Mouse (Mus musculus) embryo, embryonic 11.5 days (tissue): ENCODE results near the gene Cuta.
A peak's percentile ranks its signal among the peaks of the same experiment; 100 is the strongest.
"Not testable (repeated sequence)": the region's sequence is repeated elsewhere in the genome, so short reads cannot be mapped to it uniquely, and the experiment has no call there.

Source experiments
- DNase-seq: peaks from one replicate; pipeline ENCODE4 v3.0.0-alpha.2; 2012; ENCODE audit warnings: low read depth, low spot score

Gene Cuta

DNA sequence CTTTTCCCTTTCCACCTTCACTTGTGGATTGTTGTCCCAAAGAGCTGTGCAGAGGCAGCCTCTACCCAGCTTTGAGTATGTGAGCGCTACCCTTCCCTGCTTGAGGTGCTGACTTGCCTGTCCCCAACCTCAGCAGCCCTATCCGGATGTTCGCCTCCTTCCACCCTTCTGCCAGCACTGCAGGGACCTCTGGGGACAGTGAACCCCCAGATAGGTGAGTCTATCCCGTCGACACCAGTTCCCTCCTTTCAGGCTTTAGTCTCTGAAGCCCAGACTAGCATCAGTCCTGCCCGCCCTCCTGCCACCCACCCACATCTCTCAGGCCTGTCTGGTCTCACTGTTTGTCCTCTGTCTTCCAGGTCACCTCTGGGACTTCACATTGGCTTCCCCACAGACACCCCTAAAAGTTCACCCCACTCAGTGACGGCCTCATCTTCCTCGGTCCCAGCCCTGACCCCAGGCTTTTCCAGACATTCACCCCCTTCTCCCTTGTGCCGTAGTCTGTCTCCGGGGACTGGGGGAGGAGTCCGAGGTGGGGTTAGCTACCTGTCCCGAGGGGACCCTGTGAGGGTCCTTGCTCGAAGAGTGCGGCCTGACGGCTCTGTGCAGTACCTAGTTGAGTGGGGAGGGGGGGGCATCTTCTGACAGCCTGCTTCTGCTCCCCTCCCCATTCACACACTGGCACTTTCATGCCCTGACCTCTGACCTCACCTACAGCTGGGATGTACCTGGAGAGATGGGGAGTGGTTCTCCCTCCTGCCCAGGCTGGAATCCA is 2.3 kb downstream of the Cuta start:
- DNase-seq: no peak

DNA sequence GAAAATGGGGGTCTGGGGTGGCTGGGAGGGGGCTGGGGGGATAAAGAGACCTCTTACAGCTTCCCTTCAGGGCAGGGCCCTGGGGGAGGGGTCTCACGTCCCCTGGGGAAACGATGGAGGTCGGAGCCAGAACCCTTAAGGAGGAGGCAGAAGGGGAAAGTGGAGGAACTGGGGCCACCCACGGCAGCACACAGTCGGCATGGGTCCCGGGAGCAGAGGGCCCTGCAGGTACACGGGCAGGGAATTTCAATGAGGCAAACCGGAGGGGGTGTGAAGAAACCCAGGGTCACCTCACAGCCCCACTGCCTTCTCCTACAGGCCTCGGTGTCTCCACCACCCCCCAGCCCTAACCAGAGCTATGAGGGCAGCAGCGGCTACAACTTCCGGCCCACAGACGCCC is 2.9 kb downstream of the Cuta start:
- no peak for DNase-seq

DNA sequence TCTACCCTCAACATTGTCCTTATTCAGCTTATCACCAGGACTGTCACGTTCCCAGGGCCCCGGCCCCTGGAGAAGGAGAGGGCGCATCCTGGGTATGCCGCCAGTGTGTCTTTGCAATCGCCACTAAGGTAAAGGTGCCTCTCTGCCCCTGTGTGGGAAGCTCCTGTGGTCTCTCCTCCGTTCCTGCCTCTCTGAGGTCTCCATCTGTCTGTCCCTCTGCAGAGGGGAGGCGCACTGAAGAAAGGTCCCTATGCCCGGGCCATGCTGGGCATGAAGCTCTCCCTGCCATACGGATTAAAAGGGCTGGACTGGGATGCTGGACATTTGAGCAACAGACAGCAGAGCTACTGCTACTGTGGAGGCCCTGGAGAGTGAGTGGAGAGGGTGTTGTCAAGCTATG is 4.3 kb downstream of the Cuta start:
- DNase-seq: no peak

DNA sequence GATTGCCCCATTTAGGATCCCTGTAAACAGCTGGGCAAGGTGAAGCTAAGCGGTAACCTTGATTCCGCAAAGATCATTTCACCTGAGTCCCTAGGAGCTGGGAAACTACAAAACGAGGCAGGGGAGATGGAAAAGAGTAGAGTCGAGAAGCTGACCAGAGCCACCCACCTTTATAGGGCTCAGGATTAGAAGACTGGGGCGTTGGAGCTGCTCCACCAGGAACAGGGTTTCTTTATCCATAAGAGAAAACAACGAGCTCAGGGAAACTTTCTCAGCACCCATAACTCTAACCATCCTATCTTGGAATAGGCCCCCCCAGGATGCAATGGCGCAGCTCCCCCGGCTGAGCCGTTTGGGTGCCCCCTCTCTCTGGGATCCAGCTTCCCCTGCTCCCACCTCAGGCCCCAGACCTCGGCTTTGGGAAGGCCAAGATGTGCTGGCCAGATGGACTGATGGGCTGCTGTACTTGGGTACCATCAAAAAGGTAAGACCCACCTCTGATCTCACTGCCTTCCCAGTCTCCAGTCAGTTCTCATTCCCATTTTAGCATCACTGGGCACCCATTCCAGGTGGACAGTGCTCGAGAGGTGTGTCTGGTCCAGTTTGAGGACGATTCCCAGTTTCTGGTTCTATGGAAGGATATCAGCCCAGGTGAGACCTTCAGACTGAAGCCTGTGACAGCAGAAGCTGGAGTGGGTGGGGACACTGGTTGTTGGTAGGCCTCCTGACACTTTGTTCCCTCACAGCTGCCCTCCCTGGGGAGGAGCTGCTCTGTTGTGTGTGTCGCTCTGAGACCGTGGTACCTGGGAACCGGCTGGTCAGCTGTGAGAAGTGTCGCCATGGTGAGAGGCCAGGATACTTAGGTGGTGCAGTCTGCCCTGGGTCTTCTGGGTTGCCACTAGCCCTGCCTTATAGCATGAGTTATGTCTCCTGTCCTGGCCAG is 5.2 kb downstream of the Cuta start:
- no peak for DNase-seq

DNA sequence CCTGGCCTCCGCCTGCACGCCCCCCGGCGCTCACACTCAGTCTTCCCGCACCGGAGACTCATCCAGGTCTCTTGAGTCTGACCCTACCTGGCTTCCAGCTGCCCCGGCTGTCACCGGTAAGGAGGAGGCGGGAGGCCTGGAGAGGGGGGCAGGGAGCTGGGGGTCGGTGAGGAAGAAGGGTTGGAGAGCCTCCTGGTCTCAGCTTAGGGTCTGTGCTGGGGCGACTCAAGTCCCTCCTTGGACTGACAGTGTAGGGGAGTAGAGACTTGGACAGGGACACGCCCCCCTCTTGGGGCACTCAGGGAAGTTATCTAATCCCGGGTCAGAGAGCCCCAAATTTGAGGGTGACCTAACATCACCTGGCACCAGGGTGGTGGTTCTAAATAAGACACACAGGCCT is 6.0 kb downstream of the Cuta start:
- no peak for DNase-seq

DNA sequence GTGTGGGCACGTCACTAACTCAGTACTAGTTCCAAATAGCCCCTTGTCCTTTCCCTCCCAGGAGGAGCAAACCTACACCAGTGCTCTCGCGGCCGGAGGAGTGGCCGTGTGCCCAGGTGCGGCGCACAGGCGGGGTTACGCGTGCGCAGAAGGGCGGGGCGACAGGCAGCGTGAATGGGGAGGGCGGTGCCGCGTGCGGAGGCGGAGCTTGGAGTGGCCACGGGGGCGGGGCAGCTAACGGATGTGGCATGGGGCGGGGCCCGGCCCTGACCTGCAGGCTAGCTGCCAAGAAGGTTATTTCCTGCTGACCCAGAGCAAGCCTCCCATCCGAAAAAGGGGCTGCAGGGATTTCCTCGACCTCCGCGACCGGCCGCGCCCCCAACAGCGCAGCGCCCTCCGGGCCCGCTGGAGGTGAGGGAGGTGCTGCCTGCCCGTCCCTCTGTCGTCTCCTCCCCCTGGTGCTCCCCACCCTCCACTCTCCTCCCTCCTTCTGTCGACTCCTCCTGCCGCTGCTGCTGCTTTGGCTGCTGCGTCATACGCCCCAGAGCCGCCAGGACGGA is 6.5 kb downstream of the Cuta start, which contains the start of gene Phf1:
TSS of gene Phf1 (plus strand) at position 214 of the 560 bp plus-strand sequence.
- DNase-seq: peak; percentile 85

DNA sequence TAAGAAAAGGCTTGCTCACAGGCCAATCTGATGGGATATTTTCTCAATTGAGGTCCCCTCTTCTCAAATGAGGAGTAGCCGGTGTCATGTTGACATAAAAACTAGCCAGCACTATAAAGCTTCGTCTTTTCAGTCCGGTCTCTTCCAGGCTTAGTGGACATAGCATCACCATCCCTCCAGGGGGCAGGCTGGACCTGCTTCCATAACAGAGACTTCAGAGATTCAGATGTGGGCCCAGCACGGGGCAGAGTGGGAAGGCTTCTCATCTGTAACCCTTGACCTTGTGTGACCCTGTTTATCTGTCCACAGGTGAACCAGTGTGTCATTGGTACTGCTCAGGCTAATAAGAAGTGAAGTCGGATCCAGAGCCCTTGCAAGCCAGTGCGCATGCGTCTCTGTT is 7.6 kb downstream of the Cuta start:
- DNase-seq: not testable (repeated sequence)

DNA sequence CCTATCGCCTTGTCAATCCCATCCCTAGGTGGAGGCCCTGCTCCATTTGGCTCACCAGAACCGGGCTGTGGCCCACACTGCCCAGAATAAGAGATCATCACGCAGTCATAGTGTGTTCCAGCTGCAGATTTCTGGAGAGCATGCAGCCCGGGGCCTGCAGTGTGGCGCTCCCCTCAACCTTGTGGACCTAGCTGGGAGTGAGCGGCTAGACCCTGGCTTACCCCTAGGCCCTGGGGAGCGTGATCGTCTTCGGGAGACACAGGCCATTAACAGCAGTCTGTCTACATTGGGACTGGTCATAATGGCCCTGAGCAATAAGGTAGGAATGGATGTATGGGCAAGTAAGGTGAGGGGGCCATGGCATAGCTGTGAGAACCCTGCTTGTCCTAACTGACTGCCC is 14.0 kb downstream of the Cuta start:
- DNase-seq: not testable (repeated sequence)

DNA sequence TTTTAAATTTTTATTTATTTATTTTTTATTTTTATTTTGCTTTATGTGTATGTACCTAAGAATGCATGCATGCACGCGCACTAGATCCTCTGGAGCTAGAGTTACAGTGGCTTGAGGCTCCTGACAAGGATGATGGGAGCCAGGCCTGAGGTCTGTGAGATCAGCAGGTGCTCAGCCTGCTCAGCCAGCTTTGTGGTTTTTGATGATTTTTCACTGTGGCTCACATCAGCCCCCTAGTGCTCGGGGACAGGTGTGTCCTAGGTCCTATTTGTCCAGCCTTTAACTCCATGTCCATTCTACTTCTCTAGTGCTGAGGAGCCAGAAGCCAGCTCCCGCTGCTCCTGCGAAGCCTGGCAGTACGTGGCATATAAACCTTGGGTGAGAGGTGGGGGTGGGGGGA is 17.0 kb downstream of the Cuta start:
- DNase-seq: not testable (repeated sequence)

DNA sequence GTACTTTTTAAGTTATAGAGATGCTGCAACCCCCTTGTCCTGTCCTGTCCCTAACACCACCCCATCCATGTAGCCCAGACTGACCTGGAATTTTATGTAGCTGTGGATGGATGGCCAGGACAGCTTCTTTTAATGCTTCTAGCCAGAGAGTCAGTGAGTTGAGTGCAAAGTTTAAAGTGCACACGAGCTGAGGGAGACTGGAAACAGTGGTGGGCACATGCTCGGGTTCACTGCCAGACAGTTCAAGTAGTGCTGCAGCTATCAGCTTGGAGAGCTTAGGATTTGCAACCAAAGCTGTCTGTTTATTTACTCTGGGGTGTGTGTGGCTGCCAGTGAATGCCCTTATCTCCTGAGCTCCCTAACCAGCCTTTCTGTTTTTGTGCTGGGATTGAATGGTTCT is 19.9 kb downstream of the Cuta start:
- DNase-seq: not testable (repeated sequence)

DNA sequence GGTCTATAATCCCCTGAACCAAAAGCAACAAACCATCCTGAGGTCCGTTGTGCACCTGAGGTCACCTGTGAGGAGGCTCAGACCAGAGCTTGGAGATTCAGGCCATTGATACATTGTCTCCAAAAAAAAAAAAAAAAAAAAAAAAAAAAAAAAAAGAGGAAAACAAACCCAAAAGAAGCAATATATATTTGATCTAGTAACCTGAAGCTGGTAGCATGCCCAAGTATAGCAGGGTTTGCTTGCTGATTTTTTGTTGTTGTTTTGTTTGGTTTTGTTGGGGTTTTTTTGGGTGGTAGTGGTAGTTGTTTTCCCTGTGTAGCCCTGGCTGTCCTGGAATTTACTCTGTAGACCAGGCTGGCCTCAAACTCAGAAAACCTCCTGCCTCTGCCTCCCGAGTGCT is 21.0 kb downstream of the Cuta start:
- DNase-seq: no peak

DNA sequence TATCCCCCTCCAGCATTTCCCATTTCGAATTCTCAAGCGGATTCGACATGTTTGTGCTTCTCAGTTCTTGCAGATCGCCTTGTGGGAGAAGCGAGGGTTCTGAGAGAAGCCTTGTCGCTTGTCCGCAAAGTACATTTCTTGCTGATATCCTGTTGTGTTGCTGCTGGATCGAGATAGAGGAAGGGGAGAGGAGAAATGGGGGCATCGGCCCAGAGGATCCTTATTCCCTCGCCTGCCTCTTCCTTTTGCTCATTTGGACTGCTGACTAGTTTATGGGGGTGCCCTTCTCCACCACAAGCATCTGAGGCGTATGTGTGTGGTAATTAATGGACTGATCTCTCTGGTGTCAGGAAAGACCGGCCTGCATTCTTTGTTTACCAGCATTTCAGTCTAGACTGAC is 21.8 kb downstream of the Cuta start:
- DNase-seq: not testable (repeated sequence)

DNA sequence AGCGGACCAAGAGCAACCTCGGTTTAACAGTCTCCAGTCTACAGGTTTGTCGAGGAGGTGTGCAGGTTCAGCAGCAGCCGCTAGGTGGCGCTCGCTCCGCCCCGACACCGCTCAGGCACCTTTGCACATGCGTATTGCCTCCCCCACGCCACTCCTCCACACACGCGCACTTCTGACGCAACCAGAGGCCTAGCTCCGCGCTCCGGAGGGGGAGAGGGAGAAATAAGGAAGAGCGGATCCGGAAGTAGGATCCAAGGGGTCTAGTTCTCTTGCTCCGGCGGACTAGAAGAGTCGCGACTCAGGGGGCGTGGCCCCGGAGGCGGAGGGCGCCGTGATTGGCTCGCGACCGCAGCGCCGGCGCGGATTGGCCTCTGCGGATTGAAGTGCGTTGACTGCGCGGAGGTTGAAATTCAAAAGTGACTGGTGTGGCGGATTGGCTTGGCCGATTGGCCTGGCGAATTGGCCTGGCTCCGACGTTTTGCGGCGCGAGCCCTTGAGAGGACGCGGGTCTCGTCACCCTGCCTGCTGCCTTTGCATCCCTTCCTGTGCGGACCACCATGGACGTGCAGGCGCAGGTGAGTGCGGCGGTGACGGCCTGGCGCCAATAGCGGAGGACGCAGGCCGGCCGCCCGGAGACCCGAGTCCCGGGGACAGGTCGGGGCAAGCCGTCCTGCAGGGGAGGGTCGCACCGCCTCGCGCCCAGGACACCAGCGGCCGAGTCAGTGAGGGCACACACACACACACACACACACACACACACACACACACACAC is 22.5 kb downstream of the Cuta start, which contains the start of gene Kifc5b:
TSS of gene Kifc5b (plus strand) at position 381 of the 772 bp plus-strand sequence.
- DNase-seq: peak; percentile 99

DNA sequence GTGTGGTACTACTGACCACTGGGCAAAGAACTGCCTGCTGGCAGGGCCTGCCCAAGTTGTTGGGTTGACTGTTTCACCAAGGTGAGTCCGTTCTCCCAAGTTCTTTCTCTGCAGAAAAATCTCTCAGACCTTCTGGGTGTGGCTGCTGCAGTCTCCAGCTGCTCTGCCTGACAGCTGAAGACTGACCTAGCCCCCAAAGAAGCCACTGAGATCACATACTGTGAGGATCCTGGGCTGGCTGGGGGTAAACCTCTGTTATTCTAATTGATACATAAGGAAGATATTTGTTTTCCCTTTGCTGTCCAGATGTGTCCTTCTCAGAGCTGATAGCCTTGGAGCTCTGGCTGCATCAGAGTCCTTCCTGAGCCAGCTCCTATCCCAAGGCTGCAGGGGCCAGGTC is 24.1 kb downstream of the Cuta start:
- no peak for DNase-seq

DNA sequence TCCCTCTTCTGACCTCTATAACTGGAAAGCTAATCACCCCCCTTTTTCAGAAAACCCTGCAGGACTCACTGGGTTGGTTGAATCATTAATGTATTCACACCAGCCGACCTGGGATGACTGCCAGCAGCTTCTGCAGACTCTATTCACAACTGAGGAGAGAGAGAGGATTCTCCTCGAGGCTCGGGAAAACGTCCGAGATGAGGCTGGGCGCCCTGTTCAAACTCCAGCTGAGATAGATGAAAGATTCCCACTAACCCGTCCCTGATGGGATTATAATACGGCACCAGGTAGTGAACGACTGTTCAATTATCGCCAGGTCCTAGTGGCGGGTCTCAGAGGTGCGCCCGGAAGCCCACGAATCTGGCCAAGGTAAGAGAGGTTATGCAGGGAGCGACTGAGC is 31.9 kb downstream of the Cuta start:
- DNase-seq: not testable (repeated sequence)

DNA sequence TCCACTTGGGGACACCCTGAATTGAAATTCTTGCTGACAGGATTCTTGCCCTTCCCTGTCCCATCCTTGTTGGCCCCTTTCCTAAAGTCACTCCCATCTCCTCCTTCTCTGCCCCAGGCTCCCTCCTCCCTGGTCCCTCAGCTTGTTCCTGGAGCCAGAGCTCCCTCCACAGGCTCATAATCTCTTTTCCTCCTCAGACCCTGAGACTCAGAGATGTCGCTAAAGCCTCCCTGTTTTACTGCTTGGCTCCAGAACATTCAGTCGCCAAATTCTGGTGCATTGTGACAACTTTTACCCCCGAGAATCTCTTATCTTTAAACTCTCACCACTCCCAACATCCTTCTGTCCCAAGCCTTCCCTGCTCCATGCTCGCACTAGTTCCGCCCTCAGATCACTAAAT is 35.0 kb downstream of the Cuta start:
- DNase-seq: no peak

DNA sequence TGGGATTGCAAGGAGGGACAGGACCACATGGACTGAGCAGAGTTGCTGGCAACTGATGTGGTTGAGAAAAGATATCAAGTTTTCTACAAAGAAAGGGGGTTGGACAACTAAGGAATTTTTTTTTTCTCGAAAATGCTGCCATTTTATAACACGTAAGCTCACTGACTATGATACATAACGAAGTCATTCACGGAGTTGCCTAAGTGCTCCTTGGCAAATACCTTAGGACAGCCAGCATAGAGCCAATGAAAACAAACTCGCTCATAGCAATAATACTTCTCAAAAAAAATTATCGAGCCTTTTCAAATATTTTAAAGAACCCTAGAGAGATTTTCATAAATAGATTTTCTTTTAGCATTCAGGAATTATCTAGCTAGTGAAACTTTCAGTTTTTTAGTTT is 38.5 kb downstream of the Cuta start:
- no peak for DNase-seq

DNA sequence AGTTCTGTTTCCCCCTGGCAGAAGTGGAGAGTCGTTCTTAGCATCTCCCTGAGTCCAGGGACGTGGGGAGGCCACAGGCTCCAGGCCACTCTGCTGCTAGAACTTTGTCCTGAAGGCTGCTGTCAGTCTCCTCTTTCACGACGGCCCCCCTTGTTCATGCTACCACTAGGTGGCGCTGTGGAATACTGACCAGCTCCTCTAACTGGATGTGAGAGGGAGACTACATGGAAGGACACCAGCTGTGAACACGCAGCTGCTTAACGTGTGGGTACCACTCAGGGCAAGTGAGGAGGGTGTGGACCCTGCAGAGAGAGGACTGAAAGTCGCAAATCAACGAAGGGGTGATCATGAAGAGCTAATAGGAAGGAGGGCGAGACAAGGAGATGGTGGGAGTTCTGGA is 43.8 kb downstream of the Cuta start:
- peak; percentile 58 for DNase-seq

DNA sequence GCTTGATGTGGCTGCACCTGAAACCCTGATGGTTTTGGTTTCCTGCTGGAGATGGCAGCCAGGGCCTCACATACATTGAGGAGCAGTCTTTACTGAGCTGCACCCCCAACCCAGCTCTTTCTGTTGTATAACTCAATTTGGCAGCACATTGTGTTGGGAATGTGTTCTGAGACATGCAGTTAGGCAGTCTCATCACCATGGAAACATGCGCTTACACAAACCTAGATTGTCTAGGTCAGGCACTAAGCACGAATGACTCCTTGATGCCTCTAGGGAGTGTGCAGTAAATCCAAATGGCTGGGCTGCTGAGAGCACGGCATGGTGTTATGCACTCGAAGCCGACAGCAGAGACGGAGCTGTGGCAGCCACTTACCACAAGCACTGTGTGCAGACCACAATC is 45.0 kb downstream of the Cuta start:
- no peak for DNase-seq

DNA sequence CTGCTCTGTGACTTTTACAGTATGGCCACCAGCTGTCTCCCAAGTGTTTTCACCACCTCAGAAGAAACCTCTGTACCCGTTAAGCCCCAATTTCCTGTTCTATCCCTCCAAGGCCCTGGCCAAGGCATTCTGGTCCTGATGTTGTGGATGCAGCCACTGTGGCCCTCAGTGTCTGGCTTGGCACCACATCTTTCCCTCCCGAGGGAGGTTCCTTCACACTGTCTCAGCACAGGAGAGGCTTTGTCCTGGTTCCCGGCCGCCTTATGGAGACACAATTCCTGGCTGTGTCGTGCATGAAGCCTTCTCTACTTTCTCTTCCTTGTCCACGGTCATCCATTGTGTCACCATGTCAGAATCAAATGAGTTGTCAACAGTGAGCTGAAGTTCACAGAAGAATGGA is 45.9 kb downstream of the Cuta start:
- DNase-seq: no peak

DNA sequence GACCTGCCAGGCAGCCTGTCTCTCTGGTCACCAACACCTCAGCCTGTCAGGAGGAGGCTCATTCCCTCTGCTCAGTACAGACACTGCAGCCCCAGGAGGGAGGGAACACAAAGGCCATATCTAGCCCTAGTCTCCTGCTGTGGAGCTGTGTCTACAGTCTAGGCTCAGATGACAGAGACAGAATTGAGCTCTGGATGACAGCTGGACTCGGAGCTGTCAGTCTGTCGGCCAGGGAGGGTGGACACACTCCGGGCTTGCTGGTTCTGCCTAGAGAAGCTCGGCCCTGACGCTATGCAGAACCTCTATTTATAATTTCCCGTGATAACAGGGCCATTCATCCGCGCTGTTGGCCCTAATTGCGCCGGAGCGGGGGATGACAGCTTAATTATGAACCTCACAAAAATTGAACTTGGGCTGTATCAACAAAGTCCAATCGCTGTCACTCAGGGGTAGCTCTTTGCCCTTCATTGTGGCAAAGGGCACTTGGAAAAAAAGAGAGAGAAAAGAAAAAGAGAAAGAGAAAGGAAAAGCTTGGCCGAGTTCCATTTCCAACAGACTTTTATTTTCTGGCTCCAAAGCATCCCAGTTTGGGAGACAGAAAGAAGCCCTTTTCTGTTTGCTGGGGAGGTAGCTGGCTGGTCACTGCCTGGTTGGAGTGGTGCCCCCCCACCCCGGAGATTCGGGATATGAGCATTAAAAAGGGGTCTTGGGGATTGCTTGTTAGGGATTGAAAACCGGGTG is 46.6 kb downstream of the Cuta start:
- no peak for DNase-seq
